Mouse (Mus musculus) ES-E14 (cell line): ENCODE measurements around the gene Mpp4.

Experiments
- HCFC1 ChIP-seq: IDR thresholded peaks from 2 replicates; pipeline ENCODE4 v1.6.1; 2012; ENCODE audit warnings: low read length, inconsistent platforms, borderline replicate concordance; ENCODE audit not compliant: insufficient read depth
- MAFK ChIP-seq: IDR thresholded peaks from 2 replicates; pipeline ENCODE4 v1.6.1; 2014; ENCODE audit warnings: mild to moderate bottlenecking, low read depth, low read length, inconsistent platforms; ENCODE audit not compliant: insufficient read depth
- ZC3H11A ChIP-seq: IDR thresholded peaks from 2 replicates; pipeline ENCODE4 v1.6.1; 2012; ENCODE audit warnings: low read depth, mild to moderate bottlenecking, inconsistent platforms, low read length, borderline replicate concordance
- ZNF384 ChIP-seq: IDR thresholded peaks from 2 replicates; pipeline ENCODE4 v1.6.1; 2012; ENCODE audit warnings: low read depth, low read length, inconsistent platforms

DNA sequence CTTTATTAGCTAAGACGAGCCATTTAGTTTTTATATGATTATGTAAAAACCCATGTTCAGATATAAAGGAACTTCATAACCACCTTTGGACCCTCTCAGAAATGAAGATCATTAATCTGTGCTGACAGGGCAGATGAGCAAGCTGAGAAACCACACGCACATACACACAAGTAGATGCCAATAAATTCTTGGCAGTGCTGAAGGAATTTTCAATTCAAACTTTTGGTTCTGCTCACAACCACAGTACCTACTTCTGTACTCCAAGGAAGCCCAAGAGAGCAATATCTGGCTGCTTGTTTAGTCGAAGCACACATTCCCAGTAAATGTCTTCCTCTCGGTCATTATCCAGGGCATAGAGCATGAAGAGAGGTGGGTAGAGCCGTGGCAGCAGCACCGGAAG is 6.4 kb upstream of the Mpp4 start:
- TF ChIP-seq MAFK, result no peak
- TF ChIP-seq HCFC1, result no peak
- no peak for TF ChIP-seq ZC3H11A
- no peak for TF ChIP-seq ZNF384
